Mouse (Mus musculus) intestine, embryonic 16.5 days (tissue): ENCODE data around the gene Asb4. TPM values are rescaled to one million over a fixed set of nuclear protein-coding genes. Genes with fewer than 3 reads are reported as not detected.

Experiments used
- ATAC-seq: fragments of 200-750 bp; cut with Nextera tagmentation; 2 replicates; pipeline ENCODE4 v1.8.0; 2017; ENCODE audit warnings: moderate TSS enrichment, moderate library complexity
- H3K27ac ChIP-seq: fragments of 300-500 bp; sonication (generic); 2 replicates; pipeline ENCODE4 v1.5.1; 2014; ENCODE audit warnings: mild to moderate bottlenecking, low read length
- H3K27me3 ChIP-seq: fragments of 300-500 bp; sonication (generic); replicated peaks from 2 replicates; pipeline ENCODE4 v1.6.1; 2014; ENCODE audit warnings: low read length, control low read depth, mixed read lengths; ENCODE audit not compliant: control insufficient read depth, insufficient read depth
- H3K36me3 ChIP-seq: fragments of 300-500 bp; sonication (generic); 2 replicates; pipeline ENCODE4 v1.6.1; 2014; ENCODE audit warnings: low read length, control low read depth; ENCODE audit not compliant: control insufficient read depth, insufficient read depth
- H3K4me1 ChIP-seq: fragments of 300-500 bp; sonication (generic); 2 replicates; pipeline ENCODE4 v1.6.1; 2014; ENCODE audit warnings: low read length, control low read depth, mixed read lengths; ENCODE audit not compliant: control insufficient read depth, insufficient read depth
- H3K4me2 ChIP-seq: fragments of 300-500 bp; sonication (generic); 2 replicates; pipeline ENCODE4 v1.6.1; 2014; ENCODE audit warnings: low read depth, low read length, control low read depth
- H3K4me3 ChIP-seq: fragments of 300-500 bp; sonication (generic); 2 replicates; pipeline ENCODE4 v1.5.1; 2014; ENCODE audit warnings: mild to moderate bottlenecking, low read length
- H3K9ac ChIP-seq: fragments of 300-500 bp; sonication (generic); 2 replicates; pipeline ENCODE4 v1.6.1; 2014; ENCODE audit warnings: low read depth, low read length
- H3K9me3 ChIP-seq: fragments of 300-500 bp; sonication (generic); 2 replicates; pipeline ENCODE4 v1.6.1; 2016; ENCODE audit warnings: low read length, control low read depth; ENCODE audit not compliant: control insufficient read depth
- WGBS: fragments of 180-500 bp; shearing (Covaris S2); extraction: QIAGEN DNeasy Blood & Tissue Kit; methylation state at CpG from one replicate; pipeline ENCODE4 v1.1.7; 2014; 5-methylcytosine and 5-hydroxymethylcytosine counted together
- polyA plus RNA-seq: library from polyadenylated mRNA; unstranded; fragments of >200 nt; fragmentation: Nextera tagmentation; extraction: Ambion mirVana; gene quantifications from 2 replicates; pipeline ENCODE4 v1.2.1, GENCODE M21; 2015

Asb4 gene
- polyA plus RNA-seq, 1 experiment from 2014 or later, result 14.0 TPM

DNA sequence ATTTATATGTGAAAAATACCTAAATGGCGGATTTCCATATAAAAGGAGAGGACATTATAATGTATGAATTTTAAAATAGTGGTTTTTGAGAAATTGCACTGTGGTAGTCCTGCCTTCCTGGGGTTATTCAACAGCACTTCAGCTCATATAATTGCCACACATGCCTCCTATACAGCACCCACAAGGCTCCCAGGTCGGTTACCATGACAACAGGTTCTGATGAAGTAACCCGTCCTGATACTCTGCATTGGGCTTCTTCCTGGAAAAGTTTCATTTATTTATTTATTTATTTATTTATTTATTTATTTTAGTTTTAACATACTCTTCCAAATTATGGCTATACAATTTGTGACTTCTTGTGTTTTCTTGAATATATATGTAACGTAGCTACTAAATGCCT is 6.3 kb upstream of the Asb4 start:
- Histone ChIP-seq H3K4me2 (no peak overlapping the region), H3K9me3 (no peaks in the 10 kb centered on the region), H3K27me3 (no peaks in the 10 kb centered on the region), H3K4me1 (peaks cover 12% of the 10 kb centered on the region), H3K9ac (no peak overlapping the region), H3K36me3 (no peaks in the 10 kb centered on the region), H3K27ac (no peak overlapping the region), H3K4me3 (no peak overlapping the region)
- ATAC-seq, result no peak
- 84% methylated on average over 4 of the region's 4 CpGs for WGBS

DNA sequence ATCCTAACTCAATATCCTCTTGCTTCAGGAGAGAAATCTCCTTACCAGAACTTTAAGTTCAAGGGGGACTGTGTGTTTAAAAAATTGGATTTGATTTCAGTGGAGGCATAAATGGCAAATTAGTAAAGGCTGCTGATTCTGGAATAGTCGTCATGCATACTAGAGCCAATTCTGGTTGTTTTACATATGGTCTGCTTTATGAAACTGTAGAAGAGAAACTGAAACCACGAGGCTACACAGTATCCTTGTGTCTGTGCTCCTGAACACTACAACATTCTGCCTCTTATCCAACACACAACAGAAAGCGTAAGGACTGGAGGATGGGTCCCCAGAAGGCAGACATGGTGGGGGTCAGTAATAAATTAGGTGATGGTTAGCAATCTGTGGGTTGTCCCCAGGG is 4.1 kb upstream of the Asb4 start:
- Histone ChIP-seq H3K27ac (no peak overlapping the region), H3K36me3 (no peaks in the 10 kb centered on the region), H3K4me1 (peaks cover 24% of the 10 kb centered on the region), H3K27me3 (no peaks in the 10 kb centered on the region), H3K9me3 (no peaks in the 10 kb centered on the region), H3K9ac (no peak overlapping the region), H3K4me3 (no peak overlapping the region), H3K4me2 (no peak overlapping the region)
- 84% methylated on average over 3 of the region's 3 CpGs for WGBS
- ATAC-seq, result no peak

DNA sequence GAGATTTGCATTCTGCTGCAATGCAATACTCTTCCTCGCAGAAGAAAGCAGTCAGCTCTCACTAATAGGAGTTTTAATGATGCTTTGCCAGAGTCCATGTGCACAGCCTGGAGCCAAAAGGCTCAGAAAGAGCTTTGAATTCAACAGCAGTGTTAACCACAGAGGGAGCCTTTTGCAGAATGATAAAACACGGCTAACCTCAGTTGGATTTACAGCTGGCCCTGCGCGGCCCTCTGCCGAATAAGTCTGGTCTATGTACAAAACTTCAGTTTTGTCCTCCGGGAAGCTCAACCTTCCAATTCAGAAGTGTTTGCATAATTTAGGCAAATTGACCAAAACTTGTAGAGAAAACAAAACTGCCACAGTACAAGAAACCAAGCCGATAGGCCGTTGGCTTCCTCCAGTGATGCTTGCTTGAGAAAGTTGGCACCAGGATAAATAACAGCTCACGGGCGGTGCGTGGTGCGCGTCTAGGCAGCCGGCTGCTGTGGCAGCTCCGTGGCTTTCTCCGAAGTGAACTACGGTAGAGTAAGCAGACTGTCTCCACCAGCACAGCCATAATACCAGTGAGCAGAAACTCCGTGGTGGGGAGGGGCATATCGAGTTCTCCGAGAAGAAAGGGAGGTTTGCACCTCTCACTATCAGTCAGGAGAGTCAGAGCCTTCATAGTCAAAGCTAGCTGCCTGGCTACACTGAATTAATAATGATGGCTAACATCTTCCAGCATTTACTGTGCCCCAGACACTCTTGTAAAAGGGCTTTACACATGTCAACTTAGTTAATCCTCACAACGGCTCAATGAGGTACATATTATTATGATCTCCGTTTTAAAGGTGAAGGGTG is 3.2 kb upstream of the Asb4 start:
- no peak for ATAC-seq
- no peaks in the 10 kb centered on the region for H3K9me3 ChIP-seq
- 17% methylated on average over 22 of the region's 22 CpGs for WGBS
- H3K27ac ChIP-seq, result 0 out of 2 replicates have a peak overlapping the region, but pooled peaks have one; percentile 33
- peak overlapping the region; percentile 17 for H3K4me2 ChIP-seq
- H3K9ac ChIP-seq, result peak overlapping the region; percentile 9; the same call in 1 of the 2 replicates
- H3K36me3 ChIP-seq, result no peaks in the 10 kb centered on the region
- peak overlapping the region; percentile 4; the same call in 1 of the 2 replicates for H3K4me3 ChIP-seq
- H3K4me1 ChIP-seq, result peaks cover 25% of the 10 kb centered on the region
- no peaks in the 10 kb centered on the region for H3K27me3 ChIP-seq

DNA sequence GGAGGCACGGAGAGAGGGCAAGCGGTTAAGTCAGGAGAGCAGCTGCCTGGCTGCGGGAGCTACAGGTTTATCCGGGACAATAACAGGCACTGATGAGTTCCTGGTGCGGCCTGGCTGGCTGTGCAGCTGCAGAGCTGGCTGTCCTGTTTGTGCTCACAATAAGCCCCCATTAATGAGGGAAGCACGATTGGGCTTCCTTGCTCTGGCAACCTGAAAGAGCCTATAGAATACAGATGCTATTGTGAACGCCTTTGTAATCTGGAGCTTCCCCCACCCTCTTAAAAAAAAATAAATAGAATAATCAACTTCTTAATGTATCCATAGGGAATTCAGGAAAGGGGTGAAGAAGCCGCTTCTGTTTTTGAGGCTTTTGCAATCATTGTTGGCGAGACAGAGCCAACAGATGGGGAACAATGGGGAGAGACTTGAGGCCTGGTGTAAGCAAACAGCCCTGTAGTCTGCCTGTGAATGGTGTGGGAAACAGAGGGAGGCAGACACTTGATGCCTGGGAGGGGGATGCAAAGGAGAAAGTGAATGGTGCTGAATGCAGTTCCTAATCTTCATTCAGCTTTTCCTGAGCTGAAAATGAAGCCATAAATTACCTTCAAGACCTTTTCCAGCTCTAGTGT is 2.4 kb upstream of the Asb4 start:
- Histone ChIP-seq H3K9ac (no peak overlapping the region), H3K9me3 (no peaks in the 10 kb centered on the region), H3K36me3 (no peaks in the 10 kb centered on the region), H3K27me3 (no peaks in the 10 kb centered on the region), H3K27ac (no peak overlapping the region), H3K4me1 (peaks cover 25% of the 10 kb centered on the region), H3K4me2 (no peak overlapping the region), H3K4me3 (no peak overlapping the region)
- no peak for ATAC-seq
- 35% methylated on average over 9 of the region's 9 CpGs for WGBS

DNA sequence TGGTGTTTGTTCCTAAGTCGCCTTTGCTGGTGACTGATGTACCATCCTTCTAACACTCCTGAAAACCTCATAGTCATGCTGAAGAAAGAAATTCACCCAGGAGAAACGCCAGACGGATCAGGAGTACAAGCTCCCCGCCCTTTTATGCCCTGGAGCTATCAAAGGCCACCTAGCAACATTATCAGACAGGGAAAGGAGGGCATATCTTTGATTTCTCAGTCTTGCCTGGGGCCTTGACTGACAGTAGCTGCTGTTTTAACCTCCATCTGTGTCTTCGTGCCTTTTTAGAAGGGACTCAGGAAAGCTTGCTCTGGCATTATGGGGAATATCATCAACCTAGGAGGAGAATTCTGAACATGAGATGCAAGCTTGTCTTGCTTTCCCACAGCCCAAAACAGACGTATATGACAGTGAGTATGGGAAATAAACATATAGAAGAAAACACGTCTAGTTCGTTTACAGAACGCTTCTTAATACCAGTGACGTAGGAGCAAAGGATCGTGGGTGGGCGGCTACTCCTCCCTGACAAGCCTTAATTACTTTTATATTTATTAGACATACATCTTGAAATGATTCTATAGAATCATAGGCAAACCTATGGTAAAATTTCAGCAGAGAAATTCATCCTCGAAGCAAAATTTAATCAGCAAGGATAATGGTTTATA is 1.1 kb upstream of the Asb4 start:
- no peak overlapping the region for H3K9ac ChIP-seq
- H3K4me3 ChIP-seq, result no peak overlapping the region
- no peaks in the 10 kb centered on the region for H3K27me3 ChIP-seq
- H3K9me3 ChIP-seq, result no peaks in the 10 kb centered on the region
- peak; percentile 54 for ATAC-seq
- H3K4me1 ChIP-seq, result peaks cover 25% of the 10 kb centered on the region
- H3K4me2 ChIP-seq, result no peak overlapping the region
- peak overlapping the region; percentile 74 for H3K27ac ChIP-seq
- no peaks in the 10 kb centered on the region for H3K36me3 ChIP-seq
- 31% methylated on average over 13 of the region's 13 CpGs for WGBS

DNA sequence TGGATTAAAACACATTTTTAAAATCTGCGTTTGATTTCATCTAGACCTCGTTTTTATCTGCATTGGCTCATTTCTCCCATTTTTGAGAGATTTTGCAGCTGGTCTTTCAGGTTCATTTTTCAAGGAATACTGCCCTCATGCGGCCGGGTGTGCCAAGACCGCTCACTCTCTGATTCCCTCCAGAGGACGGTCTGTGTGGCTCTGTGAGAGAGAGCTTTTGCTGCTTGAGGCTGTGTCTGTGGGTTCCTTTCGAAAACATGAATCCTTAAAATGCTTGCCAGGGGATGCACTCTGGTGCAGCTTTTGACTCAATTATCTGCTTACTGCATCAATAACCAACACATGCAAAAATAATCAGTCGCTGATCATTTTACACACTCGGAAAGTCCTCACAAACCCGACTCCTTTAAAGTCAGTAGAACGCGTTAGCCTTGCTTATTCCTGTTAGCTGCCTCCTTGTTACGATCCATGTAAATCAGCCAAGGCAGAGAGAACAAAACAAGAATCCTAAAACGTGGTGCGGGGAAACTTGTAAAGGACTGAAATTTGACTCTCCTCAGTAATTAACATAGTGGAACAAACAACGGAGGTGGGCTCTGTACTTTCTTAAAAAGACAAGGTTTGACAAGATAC is 487 bp upstream of the Asb4 start:
- Histone ChIP-seq H3K4me1 (peaks cover 25% of the 10 kb centered on the region), H3K9ac (peak overlapping the region; percentile 62), H3K27me3 (no peaks in the 10 kb centered on the region), H3K9me3 (no peaks in the 10 kb centered on the region), H3K27ac (peak overlapping the region; percentile 46), H3K4me2 (peak overlapping the region; percentile 57), H3K36me3 (no peaks in the 10 kb centered on the region), H3K4me3 (peak overlapping the region; percentile 42)
- WGBS, result 1% methylated on average over 16 of the region's 16 CpGs
- ATAC-seq, result peak; percentile 83

DNA sequence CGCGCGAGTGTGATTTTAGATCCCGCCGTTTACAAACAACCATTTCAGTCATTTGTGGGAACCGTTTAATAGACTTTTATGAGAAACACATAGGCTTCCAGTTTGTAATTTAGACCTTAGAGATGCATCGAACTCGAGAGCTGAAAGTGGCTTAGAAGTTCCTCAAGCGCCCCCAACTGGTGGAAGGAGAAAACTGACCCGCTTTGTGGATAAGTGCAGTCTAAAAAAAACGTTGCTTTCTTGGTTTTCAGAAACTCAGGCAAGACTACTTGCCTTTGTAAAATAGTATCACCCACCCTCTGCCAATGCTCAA is 948 bp downstream of the Asb4 start:
- Histone ChIP-seq H3K36me3 (no peaks in the 10 kb centered on the region), H3K4me3 (peak overlapping the region; percentile 42), H3K9me3 (no peaks in the 10 kb centered on the region), H3K4me1 (peaks cover 25% of the 10 kb centered on the region), H3K27me3 (no peaks in the 10 kb centered on the region), H3K27ac (no peak overlapping the region; the same call in 1 of the 2 replicates), H3K9ac (peak overlapping the region; percentile 62), H3K4me2 (peak overlapping the region; percentile 57)
- no peak for ATAC-seq
- WGBS, result 1% methylated on average over 11 of the region's 11 CpGs

DNA sequence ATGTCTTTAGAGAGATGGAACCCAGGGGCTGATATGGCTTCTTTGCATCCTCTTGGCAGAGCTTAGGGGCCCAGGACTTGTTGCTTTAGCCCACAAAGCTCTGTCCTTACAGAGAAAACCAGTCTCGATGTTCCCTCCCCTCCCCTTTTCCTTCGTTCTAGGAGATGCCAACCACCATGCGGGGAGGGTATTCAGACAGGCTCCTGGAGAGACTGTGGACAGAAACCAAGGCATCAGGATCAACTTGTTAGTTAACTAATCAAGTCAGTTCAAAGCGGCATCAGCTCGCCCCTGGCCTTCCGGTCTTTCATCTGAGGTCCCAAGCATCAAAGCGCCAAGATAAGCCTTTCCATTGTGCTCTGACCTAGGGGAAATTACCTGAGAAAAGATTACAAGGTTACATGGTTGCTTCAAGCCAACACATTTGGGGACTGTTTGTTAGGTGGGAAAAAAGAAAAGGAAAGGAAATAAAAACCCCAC is 2.0 kb downstream of the Asb4 start:
- H3K9ac ChIP-seq, result no peak overlapping the region
- H3K27me3 ChIP-seq, result no peaks in the 10 kb centered on the region
- H3K36me3 ChIP-seq, result no peaks in the 10 kb centered on the region
- no peaks in the 10 kb centered on the region for H3K9me3 ChIP-seq
- H3K4me1 ChIP-seq, result peaks cover 18% of the 10 kb centered on the region
- no peak for ATAC-seq
- WGBS, result 56% methylated on average over 7 of the region's 7 CpGs
- no peak overlapping the region for H3K4me3 ChIP-seq
- H3K27ac ChIP-seq, result no peak overlapping the region
- no peak overlapping the region for H3K4me2 ChIP-seq

DNA sequence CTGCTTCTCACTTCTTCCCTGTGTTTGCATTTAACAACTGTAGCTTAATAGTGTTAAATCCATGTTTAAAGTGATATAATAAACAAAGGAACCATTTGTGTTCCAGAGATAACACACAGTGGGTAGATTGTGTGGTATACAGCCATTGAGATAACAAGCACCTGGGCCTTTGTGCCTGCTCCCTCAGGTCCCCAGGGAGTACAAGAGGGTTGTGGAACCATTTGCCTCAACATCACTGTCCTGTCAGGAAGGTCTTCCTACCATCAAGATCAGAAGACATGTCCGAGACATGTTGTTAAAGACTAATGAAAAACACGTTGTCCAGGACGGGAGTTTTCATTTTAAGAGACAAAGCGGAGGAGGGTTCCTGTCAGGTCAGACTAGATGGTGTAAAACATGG is 3.3 kb downstream of the Asb4 start:
- WGBS, result 92% methylated on average over 4 of the region's 4 CpGs
- H3K36me3 ChIP-seq, result no peaks in the 10 kb centered on the region

More for the DNA sequence above, 3.3 kb downstream of the Asb4 start:
- H3K4me2 ChIP-seq, result no peak overlapping the region
- no peak overlapping the region for H3K4me3 ChIP-seq
- H3K4me1 ChIP-seq, result peaks cover 15% of the 10 kb centered on the region
- H3K9ac ChIP-seq, result no peak overlapping the region
- H3K27ac ChIP-seq, result no peak overlapping the region
- no peaks in the 10 kb centered on the region for H3K27me3 ChIP-seq
- H3K9me3 ChIP-seq, result no peaks in the 10 kb centered on the region
- ATAC-seq, result no peak
